Mouse (Mus musculus) gastrocnemius, postnatal 25 days (tissue): ENCODE measurements around the gene Agmo. TPM values are rescaled to one million over a fixed set of nuclear protein-coding genes. Genes with fewer than 3 reads are reported as not detected.

Experiments
- DNase-seq: peaks from one replicate; pipeline ENCODE4 v3.0.0; 2022
- long read RNA-seq, 2 experiments: library from polyadenylated mRNA; stranded (forward); transcript quantifications; one replicate each; pipeline ENCODE4 v2.0.0; 2021
- total RNA-seq, 2 experiments: library from RNA; stranded (reverse); gene quantifications; 1 replicate in 1 of 2; 2 replicates in 1 of 2; pipeline ENCODE4 v1.2.3; 2021

The Agmo gene
- 1 to 10 TPM; 1.7 to 2.7 TPM for total RNA-seq
- long read RNA-seq, experiment 1, partial matches to known transcripts, result 0 of 2 reads
- long read RNA-seq, experiment 1, other reads (novel, unspliced or antisense), result 0 of 2 reads
- long read RNA-seq, experiment 2, partial matches to known transcripts, result 0 of 2 reads
- long read RNA-seq, experiment 2, other reads (novel, unspliced or antisense), result 1 of 2 reads

GRCm38 (mm10) chr12:37241566-37242021, at the start of gene Agmo:
Agmo (plus strand) TSS chr12:37241641.
- DNase-seq, result peak; percentile 25

GRCm38 (mm10) chr12:37231119-37231518, 10.3 kb upstream of the Agmo start:
- no peak for DNase-seq

GRCm38 (mm10) chr12:37240975-37241565, 371 bp upstream of the Agmo start:
- DNase-seq, result no peak

GRCm38 (mm10) chr12:37242484-37242883, 1.0 kb downstream of the Agmo start:
- no peak for DNase-seq

- no peak for DNase-seq
These were observed 3.4 kb downstream of the Agmo start for GRCm38 (mm10) chr12:37244876-37245275.

- DNase-seq, result no peak
These were observed 10.2 kb downstream of the Agmo start for GRCm38 (mm10) chr12:37251688-37252087.

- no peak for DNase-seq
These were observed 15.7 kb downstream of the Agmo start for GRCm38 (mm10) chr12:37257099-37257498.

GRCm38 (mm10) chr12:37259771-37260528, 18.5 kb downstream of the Agmo start:
- DNase-seq, result no peak

GRCm38 (mm10) chr12:37263685-37264084, 22.2 kb downstream of the Agmo start:
- DNase-seq, result no peak

- peak; percentile 13 for DNase-seq
These were observed 27.3 kb downstream of the Agmo start for GRCm38 (mm10) chr12:37268636-37269152.

- no peak for DNase-seq
These were observed 31.2 kb downstream of the Agmo start for GRCm38 (mm10) chr12:37272660-37273059.

- no peak for DNase-seq
These were observed 32.7 kb downstream of the Agmo start for GRCm38 (mm10) chr12:37273964-37274657.

GRCm38 (mm10) chr12:37274658-37275019, 33.2 kb downstream of the Agmo start:
- no peak for DNase-seq

GRCm38 (mm10) chr12:37306956-37307466, 65.6 kb downstream of the Agmo start:
- DNase-seq, result no peak

GRCm38 (mm10) chr12:37310786-37311185, 69.3 kb downstream of the Agmo start:
- no peak for DNase-seq

- DNase-seq, result peak; percentile 14
These were observed 81.4 kb downstream of the Agmo start for GRCm38 (mm10) chr12:37322860-37323259.

GRCm38 (mm10) chr12:37334987-37335386, 93.5 kb downstream of the Agmo start:
- no peak for DNase-seq

GRCm38 (mm10) chr12:37344225-37344624, 102.8 kb downstream of the Agmo start:
- no peak for DNase-seq

GRCm38 (mm10) chr12:37345696-37346095, 104.3 kb downstream of the Agmo start:
- no peak for DNase-seq

- no peak for DNase-seq
These were observed 150.9 kb downstream of the Agmo start for GRCm38 (mm10) chr12:37392316-37392715.

GRCm38 (mm10) chr12:37402541-37402940, 161.1 kb downstream of the Agmo start:
- DNase-seq, result no peak

GRCm38 (mm10) chr12:37426350-37426749, 184.9 kb downstream of the Agmo start:
- no peak for DNase-seq
